Mouse (Mus musculus) gonadal fat pad, adult 2 months (tissue): Measurements from ENCODE around the gene Cfap70. TPM values are rescaled to one million over a fixed set of nuclear protein-coding genes. Genes with fewer than 3 reads are reported as not detected.

Experiments used
- DNase-seq: peaks from one replicate; pipeline ENCODE4 v3.0.0-alpha.2; 2012; ENCODE audit warnings: low read depth
- polyA plus RNA-seq: library from polyadenylated mRNA; depleted of rRNA; stranded (reverse); fragments of >200 nt; gene quantifications from 2 replicates; pipeline ENCODE4 v1.2.3, GENCODE M21; 2012

Cfap70 gene
- polyA plus RNA-seq, 1 experiment: 0.78 TPM

DNA sequence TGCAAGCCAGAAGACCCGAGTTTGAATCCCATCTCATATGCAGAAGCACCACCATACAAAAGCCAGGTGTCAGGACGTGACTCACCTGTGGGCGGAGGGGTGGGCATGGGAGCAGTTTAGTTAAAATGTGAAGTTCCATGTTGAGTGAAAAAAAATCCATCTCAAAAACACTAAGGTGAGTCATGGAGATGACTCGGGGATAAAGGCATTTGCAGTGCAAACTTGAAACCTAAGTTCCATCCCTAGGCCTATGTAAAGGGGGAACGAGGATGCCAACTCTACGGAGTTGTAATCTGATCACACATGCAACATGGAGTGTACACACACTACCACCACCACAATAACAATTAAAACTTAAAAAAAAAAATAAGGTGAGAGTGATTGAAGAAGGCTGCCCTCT is 29.0 kb downstream of the Cfap70 start:
- DNase-seq: no peak

DNA sequence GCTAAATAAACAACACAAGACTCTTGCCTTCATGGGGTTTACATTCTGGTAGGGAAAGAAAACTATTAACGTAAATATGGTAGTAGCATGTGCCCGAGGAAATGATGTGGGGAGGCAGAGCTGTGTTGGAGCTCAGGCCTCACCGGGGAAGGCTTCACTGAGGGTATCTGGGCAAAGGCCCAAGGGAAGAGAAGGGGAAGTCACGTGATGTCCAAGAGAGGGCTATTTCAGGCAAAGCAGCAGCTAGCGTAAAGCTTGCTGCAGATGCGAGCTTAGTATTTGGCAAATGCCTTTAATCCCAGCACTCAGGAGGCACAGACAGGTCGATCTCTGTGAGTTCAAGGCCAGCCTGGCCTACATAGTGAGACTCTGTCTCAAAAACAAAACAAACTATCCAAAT is 29.8 kb downstream of the Cfap70 start:
- DNase-seq: no peak

DNA sequence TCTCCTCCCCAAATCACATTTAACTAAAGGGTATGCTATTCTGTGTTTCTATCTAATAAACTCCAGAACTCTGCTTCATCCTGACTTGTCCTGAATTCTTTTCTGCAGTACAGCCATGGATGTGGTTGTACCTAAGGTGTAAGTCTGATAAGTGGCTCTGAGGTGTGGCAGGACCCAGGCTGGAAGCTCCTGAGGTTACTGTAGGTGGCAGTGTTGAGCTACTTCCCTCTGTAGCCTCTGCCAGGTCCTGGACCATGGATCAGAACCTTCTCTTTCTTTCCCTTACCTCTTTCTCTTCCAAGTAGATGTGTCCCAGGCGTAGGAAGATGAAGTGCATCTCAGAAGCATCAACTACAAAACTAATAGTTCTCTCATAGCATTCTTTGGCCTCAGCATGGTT is 52.0 kb downstream of the Cfap70 start:
- DNase-seq: no peak

DNA sequence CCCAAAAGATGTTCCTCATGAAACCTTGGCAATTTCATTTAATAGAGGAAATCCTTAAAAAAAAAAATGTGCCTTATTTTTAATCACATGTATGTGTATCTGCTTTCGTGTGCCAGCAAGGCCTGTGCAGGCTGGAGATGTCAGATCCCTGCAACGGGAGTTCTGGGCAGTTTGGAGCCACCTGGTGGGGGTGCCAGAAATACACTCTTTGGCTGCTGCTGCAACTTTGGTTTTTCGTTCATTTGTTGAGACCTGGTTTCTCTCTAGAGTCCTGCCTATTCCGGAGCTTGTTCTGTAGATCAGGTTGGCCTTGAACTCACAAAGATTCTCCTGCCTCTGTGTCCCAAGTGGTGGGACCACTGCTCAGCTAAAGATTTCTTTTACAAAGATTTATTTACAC is 53.2 kb downstream of the Cfap70 start:
- no peak for DNase-seq

DNA sequence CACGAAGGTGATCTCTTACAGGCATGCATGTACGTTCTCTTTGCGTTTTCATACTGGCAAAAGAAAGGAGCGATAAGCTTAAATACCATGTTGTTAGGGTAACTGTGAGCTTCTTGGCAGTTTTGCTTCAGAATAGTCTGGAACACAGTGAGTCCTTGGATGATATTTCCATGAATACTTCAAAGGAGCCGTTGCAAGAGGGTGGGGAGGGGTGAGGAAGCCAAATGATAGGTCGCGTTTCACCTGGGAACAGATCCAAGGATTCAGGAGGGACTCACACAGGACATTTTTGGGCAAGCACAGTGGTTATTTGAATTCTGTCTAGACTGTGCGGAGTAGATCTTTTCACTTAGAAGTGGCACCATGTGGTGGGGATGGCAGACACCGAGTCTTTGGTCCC is 54.8 kb downstream of the Cfap70 start:
- no peak for DNase-seq

DNA sequence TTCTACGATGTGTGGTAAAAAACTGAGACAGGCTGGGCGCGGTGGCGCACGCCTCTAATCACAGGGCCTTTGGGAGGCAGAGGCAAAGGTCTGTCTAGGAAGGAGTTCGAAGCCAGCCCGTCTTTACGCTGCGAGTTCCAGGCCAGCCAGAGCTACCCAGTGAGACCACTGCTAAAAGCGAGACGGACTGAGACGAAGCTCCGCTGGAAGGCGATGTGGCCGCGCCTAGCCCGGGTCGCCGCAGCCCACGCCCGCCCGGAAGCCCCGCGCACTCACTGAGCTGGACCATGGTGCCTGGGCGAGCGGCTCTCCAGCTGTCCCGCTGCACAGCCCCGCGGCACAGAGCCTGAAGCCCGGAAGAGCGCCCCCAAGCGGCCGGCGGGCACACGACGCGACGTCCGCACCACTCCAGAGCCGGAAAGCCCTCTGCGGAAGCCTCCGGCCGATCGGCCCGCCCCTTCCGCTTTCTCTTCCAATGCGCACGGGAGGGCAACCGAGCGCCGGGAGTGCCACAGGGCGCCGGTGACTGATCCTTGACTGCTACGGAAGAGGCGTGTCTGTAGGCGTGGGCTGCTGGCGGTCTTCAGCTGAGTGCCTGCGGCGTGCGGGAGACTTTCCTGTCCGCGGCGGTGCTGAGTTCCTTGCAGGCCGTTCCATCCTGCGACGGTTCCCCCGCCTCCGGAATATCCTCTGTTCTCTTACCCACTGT is 58.7 kb downstream of the Cfap70 start, which contains the start of gene Mrps16:
Gene Mrps16 (minus strand): TSS at position 430 of the 709 bp plus-strand sequence.
- DNase-seq: peak; percentile 44

DNA sequence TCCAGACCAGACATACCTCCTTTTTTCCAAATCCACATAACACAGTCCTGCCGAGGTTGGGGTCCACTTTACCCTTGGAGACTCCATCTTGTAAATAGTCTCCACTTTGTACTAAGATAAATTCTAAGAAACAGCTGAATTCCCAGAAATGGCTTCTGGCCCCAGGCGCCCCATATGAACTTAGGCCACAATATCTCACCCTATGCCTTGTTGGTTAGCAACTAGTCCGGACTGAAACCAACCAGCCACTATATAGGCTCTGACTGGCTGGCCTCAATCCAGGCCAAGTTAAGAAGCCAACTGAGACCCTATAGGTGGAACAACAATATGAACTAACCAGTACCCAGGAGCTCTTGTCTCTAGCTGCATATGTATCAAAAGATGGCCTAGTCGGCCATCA is 59.7 kb downstream of the Cfap70 start:
- no peak for DNase-seq

DNA sequence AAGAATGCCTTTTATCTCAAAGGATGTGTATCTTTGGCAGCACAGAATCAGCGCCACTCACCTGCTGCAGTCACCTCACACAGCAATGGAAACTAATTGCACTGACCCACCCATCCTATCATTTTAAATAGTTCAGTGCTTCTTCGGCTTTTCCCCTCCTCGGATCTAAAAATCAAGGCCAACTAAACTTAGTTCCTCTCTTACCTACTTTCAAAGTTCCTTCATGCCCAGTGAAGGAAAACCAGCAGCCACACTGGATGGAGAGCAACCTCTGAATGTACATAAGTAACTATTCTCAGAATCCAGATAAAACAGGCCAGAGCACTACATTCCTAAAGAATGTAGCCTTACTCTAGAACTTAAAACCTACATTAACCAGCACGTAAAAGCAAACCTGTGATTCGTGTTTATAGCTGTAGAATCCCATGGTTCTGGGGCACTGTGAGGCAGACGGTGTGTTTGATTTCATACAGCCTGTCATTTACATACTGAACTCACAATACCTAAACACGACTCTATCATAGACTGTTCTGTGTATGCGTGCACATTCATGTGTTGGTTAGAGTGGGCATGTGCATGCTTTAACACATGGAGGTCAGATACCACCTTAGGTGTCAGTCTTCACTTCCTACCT is 62.5 kb downstream of the Cfap70 start:
- DNase-seq: no peak

DNA sequence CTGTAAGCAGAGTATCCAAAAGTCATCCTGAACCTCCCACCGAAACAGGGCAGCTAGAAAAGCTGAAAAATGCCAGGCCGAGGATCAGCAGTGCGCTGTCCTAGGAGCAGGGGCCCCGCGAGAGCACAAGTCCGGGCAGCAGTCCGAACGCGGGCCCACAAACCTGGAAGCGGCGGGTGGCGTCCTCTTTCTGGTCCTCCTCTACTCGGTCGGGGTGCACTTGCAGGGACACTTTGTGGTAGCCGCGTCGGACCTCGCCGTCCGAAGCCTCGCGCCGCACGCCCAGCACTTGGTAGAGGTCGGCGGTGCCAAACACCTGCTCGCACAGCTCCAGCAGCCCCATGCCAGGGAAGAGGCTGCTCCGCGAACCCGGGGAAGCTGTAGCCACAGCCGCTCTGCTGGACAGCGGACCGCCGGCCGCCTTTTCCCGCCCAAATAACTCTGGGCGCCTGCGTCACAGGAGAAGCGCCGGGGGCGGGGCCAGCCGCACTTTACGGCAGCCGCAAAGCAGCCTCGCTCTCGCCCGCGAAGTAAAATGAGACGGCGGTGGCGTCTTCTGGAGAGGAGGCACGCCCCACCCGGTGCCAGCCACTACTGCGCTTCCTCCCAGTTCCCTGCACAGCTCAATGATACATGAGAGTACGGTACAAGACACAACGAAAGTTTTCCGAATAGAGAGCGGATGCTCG is 63.4 kb downstream of the Cfap70 start, which contains the start of gene Dnajc9:
Gene Dnajc9 (minus strand): TSS at position 470 of the 689 bp plus-strand sequence.
- no peak for DNase-seq

DNA sequence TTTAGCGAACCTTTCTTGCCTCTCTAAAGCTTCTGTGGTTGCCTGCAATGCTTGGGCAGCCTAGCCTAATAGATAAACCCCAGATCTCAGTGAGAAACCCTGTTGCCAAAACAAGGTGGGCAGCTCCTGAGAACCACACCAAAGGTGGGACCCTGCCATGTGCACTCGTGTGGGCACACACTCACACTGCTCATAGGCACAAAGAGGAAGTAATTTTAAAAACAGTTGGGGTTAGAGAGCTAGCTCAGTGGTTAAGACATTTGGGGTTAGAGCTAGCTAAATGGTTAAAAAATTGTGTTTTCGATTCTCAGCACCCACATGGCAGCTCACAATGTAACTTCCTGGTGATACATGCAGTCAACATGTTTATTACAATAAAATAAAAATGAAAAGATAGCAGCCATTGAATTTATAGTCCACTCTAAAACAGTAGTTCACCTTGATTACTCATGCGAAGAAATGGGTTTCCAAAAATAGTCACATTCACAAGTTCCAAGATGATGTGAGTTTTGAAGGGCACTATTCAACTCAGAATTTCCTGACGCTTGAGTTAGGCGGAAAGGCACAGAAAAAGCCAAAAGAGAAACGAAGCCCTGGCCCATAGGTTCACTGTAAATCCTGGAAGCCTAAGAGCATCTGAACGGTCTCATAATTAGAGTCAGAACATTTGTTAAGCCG is 72.1 kb downstream of the Cfap70 start:
- DNase-seq: no peak

DNA sequence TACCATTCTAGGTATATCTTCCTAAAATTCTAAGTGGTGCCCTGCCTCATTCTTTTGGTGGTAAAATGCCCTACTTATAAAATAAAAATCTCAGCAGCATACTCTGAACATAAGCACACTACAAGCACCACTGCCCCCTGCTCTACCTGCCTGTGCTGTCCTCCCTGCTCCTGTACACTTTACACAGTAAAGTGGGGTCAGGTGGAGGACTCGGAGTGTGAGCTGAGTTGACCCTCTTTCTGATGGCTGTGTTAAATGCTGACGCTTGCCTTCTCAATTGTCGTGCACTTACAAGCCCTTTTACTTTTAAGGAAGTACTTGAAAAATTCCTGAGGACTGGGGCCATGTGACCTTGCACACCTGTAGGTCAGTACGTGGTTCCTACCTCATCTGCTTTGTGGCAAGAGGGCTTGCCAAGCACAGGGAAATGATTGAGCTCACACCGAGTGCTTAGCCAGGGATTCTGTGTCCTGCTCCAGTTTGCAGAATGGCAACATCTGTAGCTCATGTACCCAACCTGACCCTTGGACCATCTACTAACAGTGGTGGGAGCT is 72.9 kb downstream of the Cfap70 start:
- no peak for DNase-seq

DNA sequence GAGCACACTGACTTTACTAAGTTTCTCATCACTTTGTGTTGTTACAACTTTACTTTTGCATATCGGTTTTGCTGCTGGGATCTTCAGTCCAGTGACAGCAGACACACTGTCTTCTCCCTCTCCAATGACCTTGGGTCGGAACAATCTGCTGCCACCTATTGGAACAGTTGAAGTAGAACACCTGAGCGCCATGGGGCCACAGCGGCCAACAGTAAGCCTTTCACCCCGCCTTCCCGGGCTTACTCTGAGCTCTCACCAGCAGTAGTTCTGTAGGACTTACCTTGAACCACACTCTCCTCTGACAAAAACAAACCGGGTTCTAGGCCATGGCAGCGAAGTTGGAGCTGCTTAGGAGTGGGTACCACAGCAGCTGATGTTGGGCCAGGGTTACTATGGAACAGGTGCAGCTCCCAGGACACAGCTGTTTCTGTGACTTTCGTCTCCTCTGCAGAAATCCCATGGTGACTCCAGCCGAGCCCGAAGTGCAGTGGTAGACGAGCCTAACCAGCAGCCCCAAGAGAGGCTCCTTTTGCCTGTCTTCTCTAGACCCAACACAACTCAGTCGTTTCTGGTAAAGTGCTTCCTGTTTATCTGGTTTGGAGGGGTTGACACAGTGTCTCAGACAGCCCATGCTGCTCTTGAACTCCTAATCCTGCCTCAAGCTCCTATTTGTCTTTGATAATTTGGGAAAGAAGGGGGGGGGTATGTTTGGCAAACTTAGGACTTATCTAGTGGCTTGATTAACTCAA is 73.5 kb downstream of the Cfap70 start:
- no peak for DNase-seq

DNA sequence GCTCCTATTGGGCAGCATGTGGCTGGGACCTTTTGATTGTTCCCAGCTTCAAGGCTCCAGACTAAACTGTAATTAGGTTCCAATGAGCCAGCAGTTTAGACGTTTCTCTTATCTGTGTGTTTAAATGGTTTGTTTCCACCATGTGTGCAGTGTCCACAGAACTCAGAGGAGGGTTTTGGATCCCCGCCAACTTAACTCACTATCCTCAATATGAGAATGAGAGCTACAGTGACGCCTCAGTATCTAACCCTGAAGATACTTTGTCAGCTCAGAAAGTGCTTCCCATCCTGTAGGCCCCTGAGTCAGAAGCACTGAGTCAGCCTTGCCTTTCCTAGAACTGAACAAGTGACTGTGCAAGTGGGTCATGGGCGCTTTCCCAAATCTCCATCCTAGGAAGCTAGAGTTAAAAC is 74.9 kb downstream of the Cfap70 start:
- DNase-seq: no peak

DNA sequence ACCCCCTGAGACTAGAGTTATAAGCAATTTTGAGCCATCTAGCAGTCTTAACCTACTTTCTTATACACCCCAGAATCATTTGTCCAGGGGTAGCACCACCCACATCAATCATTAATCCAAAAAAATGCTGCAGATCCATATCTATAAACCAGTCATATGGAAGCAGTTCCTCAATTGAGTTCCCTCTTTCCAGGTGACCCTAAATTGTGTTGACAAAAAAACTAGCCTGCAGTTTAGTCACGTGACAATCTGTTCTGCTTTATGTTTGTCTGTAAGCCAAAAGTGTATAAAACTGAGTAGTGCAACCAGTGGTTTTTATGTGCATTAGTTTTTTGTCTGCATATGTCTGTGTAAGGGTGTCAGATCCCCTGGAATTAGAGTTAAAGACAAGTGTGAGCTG is 80.2 kb downstream of the Cfap70 start:
- DNase-seq: no peak

DNA sequence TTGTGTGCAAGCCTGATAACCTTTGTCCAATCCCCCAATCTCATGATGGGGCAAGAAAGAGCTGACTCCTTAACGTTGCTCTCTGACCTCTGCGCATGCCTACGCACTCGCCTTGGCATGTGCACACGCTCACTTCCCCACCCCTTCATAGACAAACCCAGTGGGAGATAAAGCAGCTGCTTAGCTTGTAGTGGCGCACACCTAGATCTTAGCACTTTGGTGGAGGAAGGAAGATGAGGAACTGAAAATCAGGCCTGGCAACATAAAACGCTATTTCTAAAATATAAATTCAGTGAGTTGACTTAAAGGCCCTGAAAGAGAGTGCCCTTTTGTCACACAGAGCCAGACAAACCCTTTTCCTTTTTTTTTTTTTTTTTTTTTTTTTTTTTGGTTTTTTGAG is 81.2 kb downstream of the Cfap70 start:
- no peak for DNase-seq

DNA sequence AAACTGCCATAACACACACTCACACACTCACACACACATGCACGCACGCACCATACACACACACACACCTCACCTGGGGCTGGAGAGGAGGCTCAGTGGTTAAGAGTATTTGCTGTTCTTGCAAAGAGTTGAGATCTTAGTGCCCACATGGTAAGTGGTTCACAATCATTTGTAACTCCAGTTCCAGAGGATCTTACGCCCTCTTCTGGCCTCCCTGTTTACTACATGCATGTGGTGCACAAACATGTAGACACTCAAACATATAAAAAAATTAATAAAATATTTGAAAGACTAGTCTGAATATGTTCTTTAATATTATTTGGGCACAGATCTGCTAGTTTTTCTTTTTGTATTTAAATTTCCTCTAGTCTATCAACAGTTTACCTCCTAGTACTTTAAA is 83.8 kb downstream of the Cfap70 start:
- no peak for DNase-seq

DNA sequence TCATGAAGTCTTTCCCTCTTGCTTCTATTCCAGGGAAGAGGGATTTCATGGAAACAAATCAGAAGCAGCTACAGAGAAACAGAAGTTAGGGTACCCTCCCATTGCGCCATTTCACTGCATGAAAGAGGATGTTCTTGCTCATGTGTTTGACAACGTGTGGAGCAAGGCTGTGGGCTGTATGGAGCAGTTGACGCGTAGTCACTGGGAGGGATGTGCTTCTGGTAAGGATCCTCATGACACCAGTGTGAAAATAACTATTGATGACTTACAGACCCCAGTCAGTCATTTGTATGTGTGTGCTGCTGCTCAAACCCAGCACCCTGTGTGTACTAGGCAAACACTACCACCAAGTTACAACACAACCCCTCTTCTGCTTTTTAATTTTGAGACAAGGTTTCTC is 88.8 kb downstream of the Cfap70 start:
- DNase-seq: no peak

DNA sequence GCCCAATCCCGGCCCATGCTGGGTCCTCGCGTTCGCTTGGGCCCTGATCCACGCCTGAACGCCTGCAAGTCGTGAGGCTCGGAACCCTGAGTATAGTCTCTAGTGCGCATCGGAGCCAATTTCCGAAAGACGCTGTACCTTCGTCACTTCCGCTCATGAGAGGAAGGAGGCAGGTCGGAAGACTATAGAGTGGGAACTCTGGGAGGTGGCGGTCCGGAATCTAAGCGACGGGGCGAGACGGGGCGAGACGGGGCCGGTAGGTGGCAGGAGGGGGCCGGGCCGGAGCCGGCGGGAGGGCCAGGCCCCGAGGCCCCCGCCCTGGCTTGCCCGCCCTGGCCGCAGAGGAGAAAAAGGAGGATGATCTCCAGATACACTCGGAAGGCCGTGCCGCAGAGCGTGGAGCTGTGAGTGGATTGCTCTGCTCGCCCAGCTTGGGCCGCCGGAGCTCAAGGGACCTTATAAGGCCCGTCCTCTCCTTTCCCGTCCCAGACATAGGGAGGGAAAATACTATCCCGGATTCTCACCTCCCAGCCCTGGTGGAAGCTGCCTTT is 104.0 kb downstream of the Cfap70 start, which contains the start of the genes Ecd and Fam149b:
Gene Ecd (minus strand): TSS at position 131 of the 551 bp plus-strand sequence.
Gene Fam149b (plus strand): TSS at position 172 of the 551 bp plus-strand sequence.
- DNase-seq: peak; percentile 80

DNA sequence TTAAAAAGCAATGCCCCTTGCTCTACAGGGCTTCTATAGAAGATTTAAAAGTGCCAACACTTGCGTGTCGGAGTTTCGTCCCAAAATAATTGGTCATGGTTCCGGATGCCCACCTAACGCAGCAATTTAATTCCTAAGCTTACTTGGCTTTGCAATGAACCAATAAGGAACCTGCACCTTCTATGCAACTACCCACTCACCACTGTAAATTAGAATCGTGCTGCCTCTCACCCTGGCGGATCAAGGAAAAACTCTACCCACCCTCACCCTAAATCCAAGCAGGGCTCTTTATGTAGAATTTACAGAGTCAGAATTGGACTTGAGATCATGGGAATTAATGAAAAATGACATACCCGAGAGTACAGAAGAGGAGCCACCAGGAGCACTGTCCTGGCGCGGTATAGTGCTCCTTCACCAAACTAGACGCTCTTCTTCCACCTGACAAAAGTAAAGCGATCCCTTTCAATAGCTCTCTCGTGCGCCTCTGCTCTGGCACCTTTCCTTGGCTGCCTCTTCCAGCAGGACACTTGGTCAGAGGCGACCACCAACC is 104.5 kb downstream of the Cfap70 start:
- DNase-seq: peak; percentile 52

DNA sequence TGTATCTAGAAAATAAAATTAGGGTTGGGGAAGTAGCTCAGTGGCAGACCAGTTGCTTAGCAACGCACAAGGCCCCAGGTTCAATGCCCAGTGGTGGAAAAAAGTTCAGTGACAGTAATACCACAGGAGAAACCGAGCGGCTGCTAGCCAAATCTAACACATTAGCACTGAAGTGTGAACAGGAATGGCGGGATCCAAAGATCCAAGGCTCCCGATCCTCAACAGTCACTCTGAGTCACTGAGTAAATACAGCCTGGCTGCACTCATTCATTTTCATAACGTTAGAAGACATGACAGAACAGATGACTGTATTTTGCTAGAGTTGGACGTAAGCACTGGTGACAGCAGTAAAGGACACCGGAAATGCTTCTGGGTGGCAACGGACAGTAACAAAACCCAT is 106.1 kb downstream of the Cfap70 start:
- DNase-seq: no peak
